Mouse (Mus musculus) right cerebral cortex, postnatal 36 days (tissue): ENCODE measurements at regions not wholly inside any gene's neighbourhood (a gene's known extent, or its start where the extent isn't known, plus 50 kb on each side); places are given as distances from the start of the nearest gene placed in this dataset.

ENCODE experiments used
- DNase-seq, 2 experiments: peaks; one replicate each; pipeline ENCODE4 v3.0.0; 2022; ENCODE audit warnings: low spot score in 2 of 2, mixed read lengths in 1 of 2

DNA sequence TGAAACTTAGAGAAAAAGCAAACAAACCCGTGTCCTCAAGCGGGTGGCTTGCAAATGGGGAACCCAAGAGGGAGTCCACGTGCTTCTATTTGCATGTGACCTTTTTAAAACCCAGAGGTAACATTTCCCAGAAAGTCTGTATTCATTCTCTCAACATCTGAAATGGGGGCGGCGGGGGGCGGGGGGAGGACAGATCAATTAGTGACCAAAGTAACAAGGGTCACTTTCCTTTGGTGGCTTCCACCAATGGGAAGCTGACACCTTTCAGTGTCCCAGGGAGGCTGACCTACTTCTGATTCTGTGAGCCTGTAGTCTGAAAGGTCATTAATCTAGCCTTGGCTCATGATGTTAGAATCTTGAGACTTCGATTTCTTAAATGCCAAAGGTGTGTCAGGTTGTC, 236.0 kb downstream of the Gm11011 start:
- no peak for DNase-seq

DNA sequence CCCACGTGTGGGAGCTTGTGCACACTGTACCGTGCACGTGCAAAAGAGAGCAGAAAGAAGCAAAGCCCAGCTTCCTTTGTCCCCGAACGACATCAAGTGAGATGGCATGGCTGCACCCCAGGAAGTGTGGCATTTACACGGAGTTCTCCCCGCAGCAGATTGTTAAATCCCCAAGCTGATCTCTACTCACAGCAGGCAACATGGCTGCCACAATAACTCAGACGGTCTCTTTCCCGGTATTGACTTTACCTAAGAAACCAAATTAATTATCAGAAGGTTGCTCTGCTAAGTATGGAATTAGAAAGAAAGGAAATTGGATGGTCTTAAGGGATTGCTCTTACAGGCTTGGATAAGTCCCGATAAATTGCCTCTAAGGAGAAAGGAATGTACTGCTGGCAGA, 241.4 kb downstream of the Gm11011 start:
- no peak for DNase-seq

DNA sequence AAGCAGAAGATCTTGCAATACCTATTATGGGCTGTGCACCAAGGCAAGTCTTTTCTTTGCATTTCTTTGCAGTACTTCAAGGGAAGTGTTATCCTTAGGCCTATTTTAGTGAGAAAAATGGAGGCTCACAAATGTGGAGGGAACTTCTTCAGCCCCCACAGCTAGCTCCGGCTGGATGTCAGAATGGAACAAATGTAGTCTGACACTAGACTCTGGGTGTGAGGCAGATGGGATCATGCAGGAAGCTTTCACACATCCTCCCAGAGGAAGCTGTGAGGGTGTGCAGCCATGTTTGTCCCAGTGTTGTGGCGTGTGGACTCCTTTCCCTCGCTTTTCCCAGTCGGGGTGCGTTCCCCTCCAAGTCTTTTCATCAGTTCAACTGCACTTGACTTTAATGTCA, 268.0 kb downstream of the Gm11011 start:
- DNase-seq, result peak; percentile 58 to 80

DNA sequence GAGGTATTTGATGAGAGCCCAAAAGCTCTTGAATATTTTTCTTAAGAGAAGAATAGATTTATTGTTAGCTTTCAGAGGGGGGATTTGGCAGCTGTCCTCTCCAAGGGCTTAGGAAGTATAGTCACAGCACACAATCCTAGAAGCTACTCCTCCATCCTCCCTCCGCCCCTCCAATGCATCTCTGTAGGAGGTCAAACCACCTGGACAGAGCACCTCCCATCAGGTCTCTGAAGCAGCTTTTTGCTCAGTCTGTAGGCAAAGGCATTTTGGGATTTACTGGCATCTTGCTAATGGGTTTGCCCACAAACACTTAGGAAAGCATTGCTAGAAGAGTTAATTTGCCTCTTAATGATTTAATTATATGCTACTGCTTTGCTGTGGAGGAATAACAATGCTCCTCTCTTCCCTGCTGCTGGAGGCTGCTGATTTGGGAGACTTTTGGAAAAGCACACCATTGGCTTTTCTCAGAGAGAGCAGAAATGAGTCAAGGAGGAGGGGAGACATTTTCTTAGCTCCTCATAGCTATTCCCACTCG, 273.1 kb downstream of the Gm11011 start:
- no peak for DNase-seq

DNA sequence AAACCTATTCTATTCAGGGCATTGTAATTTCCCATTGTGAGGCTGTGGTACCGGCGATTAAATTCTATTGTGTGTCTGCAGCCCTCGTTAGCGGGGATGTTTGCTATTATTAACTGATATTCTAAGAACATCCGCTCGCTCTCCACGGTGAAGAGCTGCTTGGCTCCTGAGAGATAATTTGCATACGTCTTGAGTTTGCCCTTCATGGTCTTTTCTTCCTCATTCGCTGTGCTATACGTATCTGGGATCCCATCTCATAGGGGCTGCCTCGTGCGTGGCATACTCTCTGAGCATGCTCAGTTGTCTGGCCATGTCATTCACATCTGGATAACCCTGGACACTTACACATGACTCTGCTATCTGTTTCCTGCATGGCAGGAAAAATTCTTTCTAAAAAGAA, 275.7 kb downstream of the Gm11011 start:
- DNase-seq, result no peak

DNA sequence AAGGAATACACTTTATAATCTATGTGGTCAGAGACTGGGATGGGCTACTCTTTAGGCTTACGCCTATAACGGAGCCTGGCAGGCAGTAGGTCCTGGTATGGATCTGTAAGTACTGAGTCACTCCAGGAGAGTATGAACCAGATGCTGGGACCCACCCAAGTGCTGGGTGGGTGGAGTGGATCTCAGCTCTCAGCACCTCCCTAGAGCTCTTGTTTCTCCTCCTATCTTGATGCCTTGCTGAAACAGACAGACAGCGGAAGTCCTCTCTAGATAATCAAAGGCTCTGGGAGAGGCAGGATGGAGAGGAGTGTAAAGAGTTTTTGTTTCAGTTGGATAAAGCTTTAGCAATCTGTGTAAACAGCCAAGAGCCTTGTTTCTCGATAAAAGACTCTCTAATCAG, 276.2 kb downstream of the Gm11011 start:
- no peak for DNase-seq

DNA sequence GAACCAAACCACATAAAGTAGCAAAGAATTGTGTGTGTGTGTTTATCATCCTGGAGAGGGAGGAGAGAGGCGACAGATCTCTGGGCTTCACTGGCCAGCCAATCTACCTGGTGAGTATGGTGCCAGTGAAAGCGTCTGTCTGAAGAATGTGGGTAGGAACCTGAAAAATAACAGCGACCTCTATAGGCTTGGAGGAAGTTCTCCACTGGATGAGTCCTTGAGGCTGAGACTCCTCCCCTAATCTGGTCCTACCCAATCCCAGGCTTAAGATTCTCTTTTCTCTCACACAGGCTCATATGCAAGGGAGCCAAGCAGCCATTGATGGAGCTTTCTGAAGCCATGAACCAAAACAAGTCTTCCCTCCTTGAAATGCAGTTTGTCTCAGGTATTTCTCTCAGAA, 283.2 kb downstream of the Gm11011 start:
- DNase-seq, result no peak

DNA sequence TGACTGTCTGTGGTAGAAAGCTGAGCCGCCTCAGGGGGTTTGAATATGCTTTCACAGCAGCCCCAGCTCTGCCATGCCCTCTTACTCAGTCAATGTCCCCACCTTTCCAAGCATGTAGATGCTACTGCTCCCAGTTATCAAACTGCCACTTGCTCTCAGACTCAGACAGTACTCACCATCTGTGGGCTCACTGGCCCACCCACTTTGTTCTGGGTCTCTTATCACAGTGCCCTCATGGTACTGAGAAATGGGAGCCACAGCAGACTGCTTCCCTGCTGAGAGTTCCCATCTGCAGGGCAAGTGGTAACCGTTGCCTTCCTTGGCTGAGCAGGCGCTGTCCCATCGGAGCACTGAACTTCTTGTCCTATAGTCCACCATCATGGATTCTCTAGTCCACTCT, 286.6 kb downstream of the Gm11011 start:
- no peak for DNase-seq

DNA sequence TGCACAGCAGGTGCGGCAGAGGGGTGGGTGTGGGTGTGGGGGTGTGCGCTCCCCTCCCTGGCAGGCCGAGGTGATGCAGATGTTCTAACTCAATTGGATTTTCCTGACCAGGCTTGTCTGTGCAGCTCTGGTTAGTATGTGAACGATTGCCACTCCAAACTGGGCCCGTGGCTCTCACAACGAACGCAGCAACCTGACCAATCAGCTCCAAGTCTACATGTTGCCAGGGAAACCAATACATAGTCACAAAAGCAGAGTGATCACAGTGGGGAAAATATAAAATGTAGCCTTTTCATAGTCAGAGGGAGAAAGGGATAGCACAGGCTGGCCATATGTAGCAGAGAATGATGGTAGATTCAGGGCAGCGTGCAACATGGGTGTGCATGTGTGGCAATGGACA, 287.1 kb downstream of the Gm11011 start:
- peak; percentile 38 to 47 for DNase-seq

DNA sequence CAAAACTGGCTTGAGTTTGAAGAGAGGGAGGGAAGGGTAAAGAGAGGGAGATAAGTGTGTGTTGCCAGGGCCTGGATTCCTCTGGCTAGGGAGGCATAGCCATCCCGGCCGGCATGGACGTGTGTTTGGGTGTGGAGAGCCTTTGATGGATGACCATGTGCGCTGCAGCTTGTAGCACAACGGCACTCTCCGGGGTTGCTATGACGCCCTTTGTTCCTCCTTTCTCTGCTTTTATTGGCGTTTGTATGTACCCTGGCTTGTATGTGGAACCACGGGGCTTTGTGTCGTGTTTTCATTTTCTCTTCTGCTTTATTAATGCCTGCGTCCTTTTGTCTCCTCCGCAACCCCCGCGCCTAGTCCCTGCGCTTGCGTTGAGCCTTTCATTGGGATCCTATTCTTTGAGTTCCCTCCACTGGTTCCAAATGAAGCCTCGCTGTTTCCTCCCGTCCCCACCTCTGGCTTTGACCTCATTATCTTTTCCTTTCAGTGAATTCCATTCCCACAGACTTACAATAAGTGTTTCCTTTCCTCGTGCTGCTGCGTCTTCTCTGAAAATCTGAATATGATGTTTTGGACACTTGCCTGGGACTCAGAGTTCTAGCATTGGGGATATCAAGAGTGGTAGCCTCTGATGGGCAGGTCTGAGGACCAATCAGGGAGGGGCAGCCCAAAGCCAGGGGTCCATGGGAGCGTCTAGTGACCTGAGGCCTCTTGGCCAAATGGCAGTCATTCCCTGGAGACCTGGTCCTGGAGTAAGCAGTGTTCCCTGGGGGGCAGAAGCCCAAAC, 289.5 kb downstream of the Gm11011 start:
- no peak for DNase-seq

DNA sequence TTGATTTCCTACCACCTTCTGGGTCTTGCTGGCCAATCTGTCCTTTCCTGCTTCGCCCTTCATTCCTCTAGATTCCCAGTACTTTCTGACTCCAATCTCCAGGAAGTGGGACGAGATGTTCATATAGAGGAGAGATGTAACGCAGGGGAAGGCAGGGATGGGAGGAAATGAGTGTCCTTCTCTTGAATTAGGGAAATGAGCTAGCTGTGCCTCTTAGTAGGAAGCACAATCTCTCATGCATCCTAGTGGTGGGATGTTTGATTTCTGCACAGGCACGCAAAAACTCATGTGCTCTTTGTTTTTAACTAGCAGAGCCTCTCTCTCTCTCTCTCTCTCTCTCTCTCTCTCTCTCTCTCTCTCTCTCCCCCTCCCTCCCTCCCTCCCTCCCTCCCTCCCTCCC, 290.3 kb downstream of the Gm11011 start:
- DNase-seq, result no peak

DNA sequence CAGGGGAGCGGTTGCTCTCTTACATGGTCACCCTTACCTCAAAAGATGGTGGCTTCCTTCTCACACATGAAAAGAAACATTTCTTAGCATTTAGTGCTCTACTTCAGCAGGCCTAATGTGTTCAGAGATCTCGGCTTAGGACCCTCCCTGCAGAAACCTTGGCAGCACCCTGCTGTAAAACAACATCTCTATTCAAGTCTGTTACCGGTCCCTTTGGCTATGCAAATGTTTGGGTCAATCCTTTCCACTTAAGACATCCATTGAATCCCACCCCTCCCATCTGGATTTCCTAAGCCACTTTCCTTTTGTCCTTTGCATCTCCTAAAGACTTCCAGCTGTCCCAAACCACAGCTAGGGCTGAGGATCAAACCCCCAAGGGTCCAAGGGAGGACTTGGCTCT, 294.2 kb downstream of the Gm11011 start:
- DNase-seq, result no peak

DNA sequence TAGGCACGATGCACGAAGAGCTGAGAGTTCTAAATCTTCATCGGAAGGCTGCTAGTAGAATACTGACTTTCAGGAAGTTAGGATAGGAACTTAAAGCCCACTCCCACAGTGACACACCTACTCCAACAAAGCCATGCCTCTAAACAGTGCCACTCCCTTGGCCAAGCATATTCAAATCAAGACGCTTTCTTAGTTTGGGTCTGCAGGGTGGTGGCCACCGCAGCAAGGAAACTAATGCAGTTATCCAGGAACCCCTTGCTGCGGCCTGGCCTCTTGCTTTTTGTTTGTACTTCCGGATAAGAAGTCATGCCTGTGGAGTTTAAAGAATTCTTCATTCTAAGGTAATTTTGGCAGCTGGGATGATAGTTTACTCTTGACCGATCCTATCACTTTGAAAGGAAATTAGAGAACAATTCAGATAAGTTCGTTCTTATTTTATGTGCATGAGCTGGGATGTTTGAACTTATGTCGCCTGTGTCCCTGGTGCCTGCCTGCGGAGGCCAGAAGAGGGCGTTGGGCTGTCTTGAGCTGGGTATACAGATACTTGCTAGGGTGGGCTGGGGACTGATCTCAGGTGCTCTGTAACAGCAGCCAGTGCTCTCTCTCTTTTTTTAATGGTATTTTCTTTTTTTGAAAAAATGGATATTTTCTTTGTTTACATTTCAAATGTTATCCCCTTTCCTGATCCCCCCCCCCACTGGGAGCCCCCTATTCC, 298.5 kb downstream of the Gm11011 start:
- no peak for DNase-seq

DNA sequence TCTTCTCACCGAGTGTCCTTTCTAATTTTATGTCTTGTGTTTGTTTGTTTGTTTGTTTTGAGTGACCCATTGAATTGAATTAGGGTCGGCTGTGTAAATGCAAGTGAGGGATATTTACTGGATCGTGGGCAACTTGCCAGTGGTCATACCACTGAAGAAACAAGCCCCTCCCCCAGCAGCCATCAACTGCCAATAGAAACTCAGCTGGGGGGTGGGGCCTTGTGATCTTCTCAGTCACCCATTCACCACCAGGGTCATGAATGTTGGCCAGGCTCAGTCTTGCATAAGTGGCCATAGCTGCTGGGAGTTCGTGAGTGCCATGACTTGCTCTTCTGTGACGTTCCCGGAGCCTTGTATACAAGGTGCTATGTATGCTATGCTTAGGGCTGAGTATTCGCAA, 300.8 kb downstream of the Gm11011 start:
- no peak for DNase-seq

DNA sequence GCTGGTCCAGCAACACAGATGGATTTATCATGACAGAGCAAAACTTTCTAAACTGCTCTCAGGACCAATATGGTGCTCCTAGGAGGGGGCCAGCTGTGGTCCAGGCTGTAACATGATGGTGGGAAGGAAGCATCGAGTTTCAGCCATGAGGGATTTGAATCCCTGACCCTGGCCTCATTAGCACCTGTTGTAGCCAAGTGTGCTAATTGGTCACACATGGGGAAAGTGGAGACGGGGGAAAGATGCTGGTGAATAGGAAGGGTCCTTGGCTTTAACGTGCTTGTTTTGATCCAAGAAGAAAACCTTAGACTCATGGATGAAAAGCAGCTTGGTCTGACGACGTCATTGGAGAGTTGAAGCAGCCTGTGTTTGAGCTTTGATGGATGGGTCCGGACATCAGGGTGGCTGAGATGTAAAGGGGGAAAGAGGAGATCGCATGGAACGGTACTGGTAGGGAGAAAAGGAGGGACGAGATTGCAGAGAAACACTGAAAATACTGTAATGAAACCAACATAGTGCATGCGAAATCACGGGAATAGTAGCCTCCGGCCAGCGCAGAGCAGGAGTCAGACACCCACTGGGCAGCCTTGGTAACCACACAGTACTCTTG, 304.9 kb downstream of the Gm11011 start:
- no peak for DNase-seq

DNA sequence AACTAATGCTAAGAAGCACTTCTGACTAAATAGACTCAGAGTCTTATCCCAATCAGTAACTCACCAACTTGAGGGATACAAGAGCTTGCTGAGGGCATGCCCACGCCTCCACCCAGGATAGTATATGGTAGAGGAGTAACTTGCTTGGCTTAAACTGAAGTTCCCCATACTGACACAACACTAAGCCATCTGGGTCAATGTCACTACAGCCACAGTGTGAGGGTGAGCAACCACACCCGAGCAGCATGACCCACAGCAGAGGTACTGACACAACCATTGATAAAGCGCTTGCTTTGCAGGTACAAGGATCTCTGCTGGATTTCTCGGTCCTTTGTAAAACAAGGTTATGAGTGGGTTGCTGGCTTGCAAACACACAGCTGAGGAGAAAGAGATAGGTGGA, 312.2 kb downstream of the Gm11011 start:
- no peak for DNase-seq

DNA sequence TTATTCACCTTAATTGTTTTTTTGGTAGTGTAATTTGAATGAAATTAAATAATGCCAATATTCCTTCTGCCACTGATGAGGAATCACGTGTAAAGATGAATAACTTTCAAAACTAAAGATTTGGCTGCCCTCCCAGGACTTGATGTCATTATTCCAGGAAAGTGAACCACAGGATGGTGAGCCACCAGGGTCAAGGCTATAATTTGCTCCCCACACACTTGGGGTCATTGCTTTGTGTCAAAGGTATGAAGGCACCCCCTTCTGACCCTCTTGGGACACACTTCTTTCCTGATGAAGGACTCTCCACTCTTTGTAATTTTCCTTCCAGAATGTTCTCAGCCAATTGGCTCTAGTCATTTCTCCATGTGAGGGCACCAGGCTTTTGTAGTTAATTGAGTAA, 313.4 kb downstream of the Gm11011 start:
- no peak for DNase-seq

DNA sequence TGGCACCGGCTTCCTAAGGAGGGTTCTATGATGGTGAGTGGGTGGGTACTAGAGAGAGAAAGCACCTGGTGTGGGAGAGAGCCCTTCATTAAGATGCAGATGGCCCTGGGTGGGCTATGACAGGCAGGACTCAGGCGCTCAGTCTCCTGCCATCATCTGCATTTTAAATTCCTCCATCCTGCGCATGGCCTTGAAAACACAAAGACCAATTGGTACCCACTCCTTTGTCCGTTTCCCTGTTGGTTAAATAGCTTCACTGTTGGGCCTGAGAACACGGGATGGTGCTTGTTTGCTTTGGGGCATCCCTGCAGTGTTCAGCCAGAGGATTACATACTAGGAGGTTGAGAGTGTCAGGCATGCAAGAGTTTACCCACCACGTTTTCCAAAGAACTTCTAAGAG, 314.9 kb downstream of the Gm11011 start:
- DNase-seq, result no peak

DNA sequence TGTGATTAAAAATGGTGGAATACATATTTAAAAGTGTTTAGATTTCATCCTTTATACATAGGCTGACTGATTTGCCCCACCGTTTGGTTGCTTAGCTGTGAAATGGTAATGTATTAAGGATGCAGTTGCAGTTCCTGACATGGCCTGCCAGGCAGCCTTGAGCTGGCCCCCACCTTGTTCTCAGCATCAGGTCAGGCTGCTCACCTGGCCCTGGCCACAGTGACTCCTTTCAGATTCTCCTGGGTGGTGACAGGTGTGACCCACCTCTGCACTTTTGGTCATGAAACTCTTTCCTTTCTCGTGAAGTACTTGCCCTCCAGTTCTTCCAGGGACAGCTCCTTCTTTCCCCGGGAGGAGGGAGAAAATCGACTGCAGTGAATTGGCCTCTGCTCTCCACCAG, 315.5 kb downstream of the Gm11011 start:
- DNase-seq, result no peak

DNA sequence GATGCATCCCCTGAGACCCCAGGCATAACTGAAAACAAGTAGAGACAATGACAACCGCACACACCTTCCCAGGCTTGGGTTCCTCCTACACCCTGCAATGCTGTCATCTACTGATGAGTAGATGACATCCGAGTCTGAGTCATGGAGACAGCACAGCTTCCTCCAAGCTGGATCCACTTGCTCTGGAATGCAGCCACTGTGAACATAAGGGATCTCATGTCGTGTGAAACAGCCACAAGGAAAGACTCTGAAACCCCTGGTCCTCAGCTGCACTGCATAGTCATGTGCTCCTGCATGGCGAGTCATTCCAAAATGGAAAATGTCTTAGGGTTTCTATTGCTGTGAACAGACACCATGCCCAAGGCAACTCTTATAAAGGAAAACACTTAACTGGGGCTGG, 305.2 kb upstream of the Zfp64 start:
- DNase-seq, result peak; percentile 10 to 36

DNA sequence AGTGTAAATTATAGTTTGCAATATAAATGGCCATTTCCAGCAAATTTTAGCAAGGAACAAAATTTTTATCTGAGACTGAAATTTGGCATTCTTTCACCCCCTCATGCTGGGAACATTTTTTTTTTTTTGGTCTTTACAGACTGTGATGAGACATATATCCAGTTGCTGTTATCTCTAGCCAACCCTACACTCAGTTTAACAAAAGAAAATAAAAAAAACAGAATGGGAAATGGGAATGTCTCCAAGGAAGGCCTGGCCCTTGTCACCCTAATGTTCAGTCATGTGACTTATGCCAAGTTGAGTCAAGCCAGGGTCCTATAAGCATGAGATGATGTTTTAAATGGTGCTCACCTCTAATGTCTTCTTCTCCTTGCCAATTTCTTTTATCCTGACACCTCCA, 289.2 kb upstream of the Zfp64 start:
- no peak for DNase-seq

DNA sequence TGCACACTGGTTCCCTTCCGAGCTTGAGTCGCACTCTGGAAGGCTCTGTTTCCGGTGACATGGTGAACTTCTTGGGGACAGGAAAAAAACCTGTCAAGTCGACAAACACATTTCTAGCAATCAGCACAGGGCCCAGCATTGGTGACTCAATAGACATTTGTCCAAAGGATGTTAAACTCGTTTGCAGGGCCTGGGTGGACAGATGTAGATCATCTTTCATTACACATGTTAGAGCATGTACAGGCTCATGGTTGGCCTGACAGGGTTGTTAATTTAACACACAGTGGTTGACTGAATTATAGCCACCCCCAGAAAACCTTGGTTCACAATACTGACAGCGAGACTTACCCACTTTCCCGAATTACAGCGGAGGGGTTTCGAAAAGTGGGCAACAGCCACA, 288.6 kb upstream of the Zfp64 start:
- no peak for DNase-seq

DNA sequence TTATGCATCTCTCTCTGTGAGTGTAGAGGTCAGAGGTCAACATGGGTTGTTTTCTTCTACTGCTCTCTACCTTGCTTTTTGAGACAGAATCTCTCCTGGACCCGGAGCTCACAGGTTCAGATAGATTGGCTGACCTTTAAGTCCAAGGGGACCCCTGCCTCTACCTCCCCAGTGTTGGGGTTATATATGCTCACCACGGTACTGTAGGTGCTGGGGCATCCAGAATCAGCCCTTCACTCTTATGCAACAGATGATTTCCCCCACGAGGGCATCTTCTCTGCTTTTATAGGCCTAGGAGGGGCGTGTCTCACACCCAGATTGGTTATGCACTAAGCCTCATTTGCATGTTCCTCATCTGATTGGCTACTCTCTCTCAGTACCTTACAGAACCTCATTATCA, 282.5 kb upstream of the Zfp64 start:
- DNase-seq, result no peak
